Mouse (Mus musculus): ENCODE results near the gene Cdk2. TPM values are rescaled to one million over a fixed set of nuclear protein-coding genes. Genes with fewer than 3 reads are reported as not detected.

Gene Cdk2
- total and polyA plus RNA-seq, 2 experiments from 2014 or later = 16.6 to 21.2 TPM

DNA sequence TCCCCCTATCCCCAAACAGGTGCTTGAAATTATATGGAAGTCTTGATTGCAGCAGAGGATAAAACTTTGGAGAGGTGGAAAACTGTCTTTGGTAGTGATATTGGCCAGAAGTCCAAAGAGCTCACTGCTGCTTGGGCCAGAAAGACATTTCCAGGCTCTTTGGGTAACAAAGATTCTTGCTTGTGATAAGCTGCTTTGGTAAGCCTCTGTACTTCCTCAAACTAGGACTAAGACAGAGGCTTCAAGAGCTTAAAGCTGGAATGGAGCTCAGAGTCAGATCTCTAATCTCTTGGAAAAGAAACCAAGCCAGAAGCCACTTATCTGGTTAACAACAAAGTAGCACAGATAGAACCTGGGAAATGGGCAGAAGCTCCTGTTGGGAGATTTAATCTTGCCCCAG is 42.4 kb downstream of the Cdk2 start:
- H3K9ac ChIP-seq (replicated peaks; ENCODE audit: low read length) = no peak overlapping the region
- ATAC-seq (no peak), DNase-seq (ENCODE audit: low spot score) (no peak)
- no peaks in the 10 kb centered on the region for H3K27me3 ChIP-seq (ENCODE audit: insufficient read depth, low read length)
- no peak overlapping the region for H3K27ac ChIP-seq
- no peak for TF ChIP-seq CTCF (IDR thresholded peaks at IDR 0.05; ENCODE audit: low read depth)
- H3K4me2 ChIP-seq (ENCODE audit: low read depth, low read length) = no peak overlapping the region
- H3K36me3 ChIP-seq (ENCODE audit: insufficient read depth, low read length) = no peaks in the 10 kb centered on the region
- H3K4me1 ChIP-seq (ENCODE audit: insufficient read depth, low read length) = no peaks in the 10 kb centered on the region
- H3K4me3 ChIP-seq (ENCODE audit: low read length) = no peak overlapping the region
- no peaks in the 10 kb centered on the region for H3K9me3 ChIP-seq (ENCODE audit: low read length)

DNA sequence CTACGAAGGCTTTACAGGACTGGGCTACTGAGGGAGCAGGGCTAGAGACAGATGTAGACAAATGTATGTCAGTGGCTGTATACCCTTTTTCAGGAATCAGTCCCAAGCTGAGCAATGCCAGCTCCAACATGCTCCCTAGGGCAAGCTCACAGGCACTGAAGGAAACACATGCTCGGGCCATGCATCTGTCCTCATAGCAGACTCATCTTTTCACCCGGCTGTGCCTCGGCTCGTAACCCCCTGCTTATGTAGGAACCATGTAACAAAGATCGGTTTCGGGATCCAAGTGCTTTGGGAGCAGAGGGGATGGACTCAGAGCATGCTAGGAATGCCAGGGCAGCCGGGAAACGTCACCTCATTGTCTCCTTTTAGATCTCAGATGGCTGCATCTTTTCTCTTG is 45.3 kb downstream of the Cdk2 start:
- Histone ChIP-seq H3K4me1 (ENCODE audit: insufficient read depth, low read length) (no peaks in the 10 kb centered on the region), H3K9me3 (ENCODE audit: low read length) (no peaks in the 10 kb centered on the region), H3K9ac (replicated peaks; ENCODE audit: low read length) (no peak overlapping the region), H3K27ac (no peak overlapping the region), H3K27me3 (ENCODE audit: insufficient read depth, low read length) (no peaks in the 10 kb centered on the region), H3K4me3 (ENCODE audit: low read length) (no peak overlapping the region), H3K4me2 (ENCODE audit: low read depth, low read length) (no peak overlapping the region), H3K36me3 (ENCODE audit: insufficient read depth, low read length) (no peaks in the 10 kb centered on the region)
- DNase-seq (ENCODE audit: low spot score) = no peak
- no peak for ATAC-seq
- 42% methylated on average over 9 of the region's 9 CpGs for WGBS
- TF ChIP-seq CTCF (IDR thresholded peaks at IDR 0.05; ENCODE audit: low read depth) = no peak

DNA sequence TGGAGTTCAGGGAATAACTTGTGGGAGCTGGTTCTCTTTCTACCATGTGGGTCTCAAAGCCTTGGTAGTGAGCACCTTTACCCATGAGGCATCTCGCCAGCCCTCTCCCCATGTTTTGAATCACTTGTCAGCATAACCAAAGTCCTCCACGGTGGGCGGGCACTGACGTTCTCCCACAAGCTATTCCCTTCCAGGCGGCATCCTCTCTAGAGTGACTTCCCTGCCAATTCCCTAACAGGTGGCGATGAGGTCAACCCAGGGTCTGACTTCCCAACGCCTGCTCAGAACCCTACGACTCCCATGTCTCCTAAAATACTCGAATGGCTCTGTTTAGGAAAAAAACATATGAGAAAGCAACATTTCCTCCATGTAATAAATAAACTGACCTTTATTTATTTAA is 47.0 kb downstream of the Cdk2 start:
- DNase-seq (ENCODE audit: low spot score) (no peak), ATAC-seq (no peak)
- Histone ChIP-seq H3K36me3 (ENCODE audit: insufficient read depth, low read length) (no peaks in the 10 kb centered on the region), H3K4me2 (ENCODE audit: low read depth, low read length) (no peak overlapping the region), H3K4me1 (ENCODE audit: insufficient read depth, low read length) (no peaks in the 10 kb centered on the region), H3K9ac (replicated peaks; ENCODE audit: low read length) (no peak overlapping the region), H3K27ac (no peak overlapping the region), H3K9me3 (ENCODE audit: low read length) (no peaks in the 10 kb centered on the region), H3K4me3 (ENCODE audit: low read length) (no peak overlapping the region), H3K27me3 (ENCODE audit: insufficient read depth, low read length) (no peaks in the 10 kb centered on the region)
- 64% methylated on average over 9 of the region's 9 CpGs for WGBS
- no peak for TF ChIP-seq CTCF (IDR thresholded peaks at IDR 0.05; ENCODE audit: low read depth)

DNA sequence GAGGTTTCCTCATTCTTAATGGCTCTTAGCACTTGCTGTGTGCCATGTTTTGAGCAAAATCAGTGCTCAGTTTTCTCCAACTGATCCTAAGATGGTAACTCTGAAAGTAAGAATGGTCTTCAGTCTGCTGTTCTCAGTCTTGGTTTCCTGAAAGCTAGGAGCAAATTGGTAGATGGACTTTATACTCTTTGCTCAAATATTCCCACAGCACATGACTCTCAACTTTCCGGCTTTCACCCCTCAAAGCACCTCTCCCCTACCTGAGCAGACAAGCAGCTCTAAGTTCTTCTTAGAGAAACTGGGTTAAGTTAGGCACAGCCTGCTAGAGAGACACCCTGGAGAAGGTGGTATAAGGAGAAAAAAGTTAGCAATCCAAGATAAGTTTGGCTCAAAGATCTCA is 48.1 kb downstream of the Cdk2 start:
- H3K9ac ChIP-seq (replicated peaks; ENCODE audit: low read length) = no peak overlapping the region
- DNase-seq (ENCODE audit: low spot score) (no peak), ATAC-seq (no peak)
- H3K4me1 ChIP-seq (ENCODE audit: insufficient read depth, low read length) = no peaks in the 10 kb centered on the region
- H3K4me2 ChIP-seq (ENCODE audit: low read depth, low read length) = no peak overlapping the region
- no peaks in the 10 kb centered on the region for H3K36me3 ChIP-seq (ENCODE audit: insufficient read depth, low read length)
- WGBS = 98% methylated on average over 1 of the region's 1 CpGs
- no peaks in the 10 kb centered on the region for H3K27me3 ChIP-seq (ENCODE audit: insufficient read depth, low read length)
- no peak overlapping the region for H3K27ac ChIP-seq
- no peaks in the 10 kb centered on the region for H3K9me3 ChIP-seq (ENCODE audit: low read length)
- TF ChIP-seq CTCF (IDR thresholded peaks at IDR 0.05; ENCODE audit: low read depth) = no peak
- H3K4me3 ChIP-seq (ENCODE audit: low read length) = no peak overlapping the region

DNA sequence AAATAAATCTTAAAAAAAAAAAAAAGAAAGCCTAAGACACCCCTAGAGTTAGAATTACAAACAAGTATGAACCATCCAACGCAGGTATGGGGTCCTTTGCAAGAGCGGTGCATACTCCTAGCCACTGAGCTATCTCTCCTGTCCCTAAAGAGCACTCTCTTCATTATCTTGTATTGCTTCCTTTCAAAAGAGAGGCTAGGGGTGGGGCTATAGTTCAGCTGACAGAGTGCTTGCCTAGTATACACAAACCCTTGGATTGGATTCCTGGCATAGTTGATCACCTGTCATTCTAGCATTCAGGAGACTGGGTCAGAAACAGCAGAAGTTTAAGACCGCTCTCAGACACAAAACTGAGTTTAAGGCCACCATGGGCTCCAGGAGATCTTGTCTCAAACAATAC is 49.6 kb downstream of the Cdk2 start:
- Histone ChIP-seq H3K27me3 (ENCODE audit: insufficient read depth, low read length) (no peaks in the 10 kb centered on the region), H3K4me1 (ENCODE audit: insufficient read depth, low read length) (no peaks in the 10 kb centered on the region), H3K4me2 (ENCODE audit: low read depth, low read length) (no peak overlapping the region), H3K27ac (no peak overlapping the region), H3K4me3 (ENCODE audit: low read length) (no peak overlapping the region), H3K9ac (replicated peaks; ENCODE audit: low read length) (no peak overlapping the region), H3K9me3 (ENCODE audit: low read length) (no peaks in the 10 kb centered on the region), H3K36me3 (ENCODE audit: insufficient read depth, low read length) (no peaks in the 10 kb centered on the region)
- WGBS = 92% methylated on average over 3 of the region's 3 CpGs
- no peak for ATAC-seq
- TF ChIP-seq CTCF (IDR thresholded peaks at IDR 0.05; ENCODE audit: low read depth) = no peak
- no peak for DNase-seq (ENCODE audit: low spot score)

DNA sequence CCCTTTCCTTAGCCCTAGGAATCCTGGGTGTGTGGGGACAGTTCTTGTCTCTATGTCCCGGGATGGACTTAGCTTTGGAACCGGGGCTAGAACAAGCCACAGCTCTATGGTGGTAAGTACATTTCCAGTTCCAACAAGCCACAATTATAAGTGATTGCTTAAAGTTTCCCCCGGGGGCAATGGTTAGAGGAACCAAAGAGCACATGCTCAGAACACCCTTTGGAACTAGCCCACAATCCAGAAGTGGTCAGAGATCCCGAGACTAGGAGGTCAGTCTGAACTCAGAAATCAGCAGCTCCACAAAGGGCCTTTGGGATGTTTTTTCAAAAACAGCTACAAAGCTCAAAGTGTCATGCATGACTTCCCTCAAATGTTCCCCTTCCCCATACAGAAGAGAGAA is 51.0 kb downstream of the Cdk2 start:
- ATAC-seq (no peak), DNase-seq (ENCODE audit: low spot score) (no peak)
- Histone ChIP-seq H3K27ac (no peak overlapping the region), H3K9ac (replicated peaks; ENCODE audit: low read length) (no peak overlapping the region), H3K27me3 (ENCODE audit: insufficient read depth, low read length) (no peaks in the 10 kb centered on the region), H3K4me1 (ENCODE audit: insufficient read depth, low read length) (no peaks in the 10 kb centered on the region), H3K9me3 (ENCODE audit: low read length) (no peaks in the 10 kb centered on the region), H3K36me3 (ENCODE audit: insufficient read depth, low read length) (no peaks in the 10 kb centered on the region), H3K4me2 (ENCODE audit: low read depth, low read length) (no peak overlapping the region), H3K4me3 (ENCODE audit: low read length) (no peak overlapping the region)
- TF ChIP-seq CTCF (IDR thresholded peaks at IDR 0.05; ENCODE audit: low read depth) = no peak
- 75% methylated on average over 4 of the region's 4 CpGs for WGBS

Other genes starting within 250 kb of the Cdk2 start
- gene Smarcc2, start 245.8 kb downstream of the Cdk2 start, total RNA-seq (2014; rRNA removed) = 174 and 181 TPM in 2 replicates
- 112 and 120 TPM in 2 replicates for gene Smarcc2, start 245.8 kb downstream of the Cdk2 start, polyA plus RNA-seq (2015; fragmentation: Nextera tagmentation; extraction: Ambion mirVana)
- gene Myl6, start 210.9 kb downstream of the Cdk2 start, total RNA-seq (2014; rRNA removed) = 565 and 585 TPM in 2 replicates
- 1,081 and 1,089 TPM in 2 replicates for gene Myl6, start 210.9 kb downstream of the Cdk2 start, polyA plus RNA-seq (2015; fragmentation: Nextera tagmentation; extraction: Ambion mirVana)
- 27.1 and 34.6 TPM in 2 replicates for gene Myl6b, start 206.3 kb downstream of the Cdk2 start, total RNA-seq (2014; rRNA removed)
- gene Myl6b, start 206.3 kb downstream of the Cdk2 start, polyA plus RNA-seq (2015; fragmentation: Nextera tagmentation; extraction: Ambion mirVana) = 4.2 and 4.9 TPM in 2 replicates
- 22.9 and 29.0 TPM in 2 replicates for gene Esyt1, start 179.2 kb downstream of the Cdk2 start, total RNA-seq (2014; rRNA removed)
- 13.3 TPM in 2 replicates for gene Esyt1, start 179.2 kb downstream of the Cdk2 start, polyA plus RNA-seq (2015; fragmentation: Nextera tagmentation; extraction: Ambion mirVana)
- 19.3 and 19.4 TPM in 2 replicates for gene Zc3h10, start 157.3 kb downstream of the Cdk2 start, total RNA-seq (2014; rRNA removed)
- gene Zc3h10, start 157.3 kb downstream of the Cdk2 start, polyA plus RNA-seq (2015; fragmentation: Nextera tagmentation; extraction: Ambion mirVana) = 12.5 and 13.8 TPM in 2 replicates
- gene Rpl41, start 155.7 kb downstream of the Cdk2 start, total RNA-seq (2014; rRNA removed) = 412 and 501 TPM in 2 replicates
- gene Rpl41, start 155.7 kb downstream of the Cdk2 start, polyA plus RNA-seq (2015; fragmentation: Nextera tagmentation; extraction: Ambion mirVana) = 2,609 and 2,618 TPM in 2 replicates
- 48.0 and 61.2 TPM in 2 replicates for gene Pa2g4, start 139.0 kb downstream of the Cdk2 start, total RNA-seq (2014; rRNA removed)
- 114 and 117 TPM in 2 replicates for gene Pa2g4, start 139.0 kb downstream of the Cdk2 start, polyA plus RNA-seq (2015; fragmentation: Nextera tagmentation; extraction: Ambion mirVana)
- gene Erbb3, start 115.4 kb downstream of the Cdk2 start, total RNA-seq (2014; rRNA removed) = 1.3 and 1.7 TPM in 2 replicates
- 0.64 and 0.65 TPM in 2 replicates for gene Erbb3, start 115.4 kb downstream of the Cdk2 start, polyA plus RNA-seq (2015; fragmentation: Nextera tagmentation; extraction: Ambion mirVana)
- 1,199 and 1,407 TPM in 2 replicates for gene Rps26, start 78.3 kb downstream of the Cdk2 start, total RNA-seq (2014; rRNA removed)
- gene Rps26, start 78.3 kb downstream of the Cdk2 start, polyA plus RNA-seq (2015; fragmentation: Nextera tagmentation; extraction: Ambion mirVana) = 399 and 422 TPM in 2 replicates
- gene Ikzf4, start 59.0 kb downstream of the Cdk2 start, total RNA-seq (2014; rRNA removed) = 11.0 and 90.5 TPM in 2 replicates
- gene Ikzf4, start 59.0 kb downstream of the Cdk2 start, polyA plus RNA-seq (2015; fragmentation: Nextera tagmentation; extraction: Ambion mirVana) = 8.6 and 9.8 TPM in 2 replicates
- gene Suox, start 31.0 kb downstream of the Cdk2 start, total RNA-seq (2014; rRNA removed) = 15.3 and 15.5 TPM in 2 replicates
- 10.3 and 10.9 TPM in 2 replicates for gene Suox, start 31.0 kb downstream of the Cdk2 start, polyA plus RNA-seq (2015; fragmentation: Nextera tagmentation; extraction: Ambion mirVana)
- 108 and 127 TPM in 2 replicates for gene Rab5b, start 8.8 kb downstream of the Cdk2 start, total RNA-seq (2014; rRNA removed)
- 97.5 and 99.7 TPM in 2 replicates for gene Rab5b, start 8.8 kb downstream of the Cdk2 start, polyA plus RNA-seq (2015; fragmentation: Nextera tagmentation; extraction: Ambion mirVana)
- 0.63 and 1.0 TPM in 2 replicates for gene Pmel, start 836 bp downstream of the Cdk2 start, total RNA-seq (2014; rRNA removed)
- 1.0 and 1.4 TPM in 2 replicates for gene Pmel, start 836 bp downstream of the Cdk2 start, polyA plus RNA-seq (2015; fragmentation: Nextera tagmentation; extraction: Ambion mirVana)
- gene Dgka, start 39.8 kb upstream of the Cdk2 start, total RNA-seq (2014; rRNA removed) = 6.2 and 6.6 TPM in 2 replicates
- 6.2 and 6.7 TPM in 2 replicates for gene Dgka, start 39.8 kb upstream of the Cdk2 start, polyA plus RNA-seq (2015; fragmentation: Nextera tagmentation; extraction: Ambion mirVana)
- gene Pym1, start 42.9 kb upstream of the Cdk2 start, total RNA-seq (2014; rRNA removed) = 45.6 and 47.4 TPM in 2 replicates
- 51.0 and 51.5 TPM in 2 replicates for gene Pym1, start 42.9 kb upstream of the Cdk2 start, polyA plus RNA-seq (2015; fragmentation: Nextera tagmentation; extraction: Ambion mirVana)
- gene Mmp19, start 85.9 kb upstream of the Cdk2 start, total RNA-seq (2014; rRNA removed) = 0.52 and 2.8 TPM in 2 replicates
- gene Mmp19, start 85.9 kb upstream of the Cdk2 start, polyA plus RNA-seq (2015; fragmentation: Nextera tagmentation; extraction: Ambion mirVana) = 0.59 and 0.61 TPM in 2 replicates
- gene Dnajc14, start 99.0 kb upstream of the Cdk2 start, total RNA-seq (2014; rRNA removed) = 28.6 and 30.9 TPM in 2 replicates
- 32.7 and 37.0 TPM in 2 replicates for gene Dnajc14, start 99.0 kb upstream of the Cdk2 start, polyA plus RNA-seq (2015; fragmentation: Nextera tagmentation; extraction: Ambion mirVana)
- 26.5 and 27.3 TPM in 2 replicates for gene Tmem198b, start 99.3 kb upstream of the Cdk2 start, total RNA-seq (2014; rRNA removed)
- 18.8 and 18.9 TPM in 2 replicates for gene Tmem198b, start 99.3 kb upstream of the Cdk2 start, polyA plus RNA-seq (2015; fragmentation: Nextera tagmentation; extraction: Ambion mirVana)
- 19.4 and 24.3 TPM in 2 replicates for gene Sarnp, start 112.3 kb upstream of the Cdk2 start, total RNA-seq (2014; rRNA removed)
- gene Sarnp, start 112.3 kb upstream of the Cdk2 start, polyA plus RNA-seq (2015; fragmentation: Nextera tagmentation; extraction: Ambion mirVana) = 126 and 143 TPM in 2 replicates
- 12.0 and 23.1 TPM in 2 replicates for gene Ormdl2, start 116.6 kb upstream of the Cdk2 start, total RNA-seq (2014; rRNA removed)
- 23.8 and 24.8 TPM in 2 replicates for gene Ormdl2, start 116.6 kb upstream of the Cdk2 start, polyA plus RNA-seq (2015; fragmentation: Nextera tagmentation; extraction: Ambion mirVana)
- 15.9 and 18.8 TPM in 2 replicates for gene Gdf11, start 186.7 kb upstream of the Cdk2 start, total RNA-seq (2014; rRNA removed)
- 6.7 and 7.6 TPM in 2 replicates for gene Gdf11, start 186.7 kb upstream of the Cdk2 start, polyA plus RNA-seq (2015; fragmentation: Nextera tagmentation; extraction: Ambion mirVana)
- gene Cd63, start 196.0 kb upstream of the Cdk2 start, total RNA-seq (2014; rRNA removed) = 35.2 and 40.9 TPM in 2 replicates
- gene Cd63, start 196.0 kb upstream of the Cdk2 start, polyA plus RNA-seq (2015; fragmentation: Nextera tagmentation; extraction: Ambion mirVana) = 417 and 436 TPM in 2 replicates
- gene Rdh5, start 217.9 kb upstream of the Cdk2 start, total RNA-seq (2014; rRNA removed) = 22.6 and 24.8 TPM in 2 replicates
- gene Rdh5, start 217.9 kb upstream of the Cdk2 start, polyA plus RNA-seq (2015; fragmentation: Nextera tagmentation; extraction: Ambion mirVana) = 21.0 and 29.2 TPM in 2 replicates
- 70.9 and 97.6 TPM in 2 replicates for gene Bloc1s1, start 219.0 kb upstream of the Cdk2 start, total RNA-seq (2014; rRNA removed)
- gene Bloc1s1, start 219.0 kb upstream of the Cdk2 start, polyA plus RNA-seq (2015; fragmentation: Nextera tagmentation; extraction: Ambion mirVana) = 292 and 298 TPM in 2 replicates
- 29.0 and 30.6 TPM in 2 replicates for gene Itga7, start 228.8 kb upstream of the Cdk2 start, total RNA-seq (2014; rRNA removed)
- 15.1 and 16.9 TPM in 2 replicates for gene Itga7, start 228.8 kb upstream of the Cdk2 start, polyA plus RNA-seq (2015; fragmentation: Nextera tagmentation; extraction: Ambion mirVana)